Mouse (Mus musculus) small intestine, adult 2 months (tissue): Measurements from ENCODE around the gene Aox4. TPM values are rescaled to one million over a fixed set of nuclear protein-coding genes. Genes with fewer than 3 reads are reported as not detected.

Source experiments
- H3K27ac ChIP-seq: fragments of 200-500 bp; 2 replicates; pipeline ENCODE4 v1.5.1; 2012; ENCODE audit warnings: low read depth, low read length, control low read depth, inconsistent platforms; ENCODE audit not compliant: insufficient read depth
- H3K27me3 ChIP-seq: fragments of 200-500 bp; 2 replicates; pipeline ENCODE4 v1.6.1; 2012; ENCODE audit warnings: mild to moderate bottlenecking, moderate library complexity, low read length, inconsistent platforms; ENCODE audit not compliant: control insufficient read depth, insufficient read depth
- H3K36me3 ChIP-seq: fragments of 200-500 bp; 2 replicates; pipeline ENCODE4 v1.6.1; 2012; ENCODE audit warnings: mild to moderate bottlenecking, low read length, control low read depth, inconsistent platforms; ENCODE audit not compliant: control insufficient read depth, insufficient read depth
- H3K4me1 ChIP-seq: fragments of 200-500 bp; 2 replicates; pipeline ENCODE4 v1.6.1; 2012; ENCODE audit warnings: low read length, inconsistent platforms, mixed read lengths; ENCODE audit not compliant: control insufficient read depth, insufficient read depth, insufficient read length
- H3K4me3 ChIP-seq: fragments of 200-500 bp; 2 replicates; pipeline ENCODE4 v1.5.1; 2012; ENCODE audit warnings: low read depth, mild to moderate bottlenecking, control low read depth, inconsistent platforms, low read length, moderate library complexity
- CTCF ChIP-seq: fragments of 200-500 bp; IDR thresholded peaks from 2 replicates; pipeline ENCODE4 v1.5.1; 2012; ENCODE audit warnings: low read depth, mild to moderate bottlenecking, control low read depth, inconsistent platforms, low read length, moderate library complexity, mixed read lengths; ENCODE audit not compliant: insufficient replicate concordance, insufficient read length; ENCODE audit errors: extremely low read depth
- POLR2A ChIP-seq: fragments of 200-500 bp; IDR thresholded peaks from 2 replicates; pipeline ENCODE4 v1.6.1; 2012; ENCODE audit warnings: low read depth, mild to moderate bottlenecking, control low read depth, inconsistent platforms, low read length, moderate library complexity
- WGBS: fragments of 180-500 bp; shearing (Covaris S2); methylation state at CpG from one replicate; pipeline ENCODE4 v1.1.7; 2018; 5-methylcytosine and 5-hydroxymethylcytosine counted together
- polyA plus RNA-seq: library from polyadenylated mRNA; depleted of rRNA; stranded (reverse); fragments of >200 nt; gene quantifications from 2 replicates; pipeline ENCODE4 v1.2.3, GENCODE M21; 2012

Gene Aox4
- polyA plus RNA-seq, 1 experiment = 0.03 TPM

GRCm38 (mm10) chr1:58302015-58302414 is 91.8 kb downstream of the Aox4 start:
- WGBS = 84% methylated on average over 6 of the region's 6 CpGs
- Histone ChIP-seq H3K27me3 (no peaks in the 10 kb centered on the region), H3K4me1 (peaks cover 7% of the 10 kb centered on the region; the same call in 1 of the 2 replicates), H3K36me3 (no peaks in the 10 kb centered on the region), H3K4me3 (no peak overlapping the region), H3K27ac (no peak overlapping the region)
- no peak for TF ChIP-seq CTCF
- TF ChIP-seq POLR2A = no peak

- 91% methylated on average over 6 of the region's 6 CpGs for WGBS
- TF ChIP-seq CTCF (no peak), POLR2A (no peak)
- Histone ChIP-seq H3K4me1 (peaks cover 7% of the 10 kb centered on the region; the same call in 1 of the 2 replicates), H3K27ac (no peak overlapping the region), H3K36me3 (no peaks in the 10 kb centered on the region), H3K27me3 (no peaks in the 10 kb centered on the region), H3K4me3 (no peak overlapping the region)
Observed at GRCm38 (mm10) chr1:58303009-58303408, 92.8 kb downstream of the Aox4 start.

- 62% methylated on average over 4 of the region's 4 CpGs for WGBS
- peak overlapping the region; percentile 44 for H3K27ac ChIP-seq
- TF ChIP-seq POLR2A (no peak), CTCF (no peak)
Observed at GRCm38 (mm10) chr1:58303726-58304125, 93.5 kb downstream of the Aox4 start.

GRCm38 (mm10) chr1:58304296-58304695 is 94.1 kb downstream of the Aox4 start:
- Histone ChIP-seq H3K4me1 (peaks cover 7% of the 10 kb centered on the region; the same call in 1 of the 2 replicates), H3K36me3 (no peaks in the 10 kb centered on the region), H3K4me3 (peak overlapping the region; percentile 9; the same call in 1 of the 2 replicates), H3K27me3 (no peaks in the 10 kb centered on the region), H3K27ac (peak overlapping the region; percentile 44)
- 26% methylated on average over 12 of the region's 12 CpGs for WGBS
- TF ChIP-seq POLR2A = peak; percentile 57; the same call in 1 of the 2 replicates
- TF ChIP-seq CTCF = no peak

More at GRCm38 (mm10) chr1:58303726-58304125, 93.5 kb downstream of the Aox4 start:
- Histone ChIP-seq H3K4me3 (no peak overlapping the region), H3K27me3 (no peaks in the 10 kb centered on the region), H3K36me3 (no peaks in the 10 kb centered on the region), H3K4me1 (peaks cover 7% of the 10 kb centered on the region; the same call in 1 of the 2 replicates)

- TF ChIP-seq CTCF (no peak), POLR2A (no peak)
- H3K27ac ChIP-seq = no peak overlapping the region
- 63% methylated on average over 8 of the region's 8 CpGs for WGBS
- peaks cover 5% of the 10 kb centered on the region; the same call in 1 of the 2 replicates for H3K4me1 ChIP-seq
- H3K4me3 ChIP-seq = no peak overlapping the region
- H3K27me3 ChIP-seq = no peaks in the 10 kb centered on the region
- H3K36me3 ChIP-seq = no peaks in the 10 kb centered on the region
Observed at GRCm38 (mm10) chr1:58307181-58307580, 97.0 kb downstream of the Aox4 start.

- Histone ChIP-seq H3K27me3 (no peaks in the 10 kb centered on the region), H3K27ac (no peak overlapping the region), H3K4me3 (no peak overlapping the region), H3K4me1 (peaks cover 4% of the 10 kb centered on the region; the same call in 1 of the 2 replicates), H3K36me3 (no peaks in the 10 kb centered on the region)
- WGBS = 89% methylated on average over 8 of the region's 8 CpGs
- no peak for TF ChIP-seq POLR2A
Observed at GRCm38 (mm10) chr1:58308594-58308993, 98.4 kb downstream of the Aox4 start.

- WGBS = 61% methylated on average over 4 of the region's 4 CpGs
- no peak for TF ChIP-seq CTCF
- TF ChIP-seq POLR2A = no peak
- no peak overlapping the region for H3K4me3 ChIP-seq
- no peak overlapping the region for H3K27ac ChIP-seq
- no peaks in the 10 kb centered on the region for H3K36me3 ChIP-seq
- no peaks in the 10 kb centered on the region; the same call in 1 of the 2 replicates for H3K4me1 ChIP-seq
- H3K27me3 ChIP-seq = no peaks in the 10 kb centered on the region
Observed at GRCm38 (mm10) chr1:58309853-58310252, 99.7 kb downstream of the Aox4 start.

GRCm38 (mm10) chr1:58311221-58311864 is 101.1 kb downstream of the Aox4 start:
- WGBS = 71% methylated on average over 7 of the region's 7 CpGs
- H3K27me3 ChIP-seq = no peaks in the 10 kb centered on the region
- H3K4me3 ChIP-seq = no peak overlapping the region
- no peak for TF ChIP-seq CTCF
- no peak for TF ChIP-seq POLR2A
- no peak overlapping the region for H3K27ac ChIP-seq
- no peaks in the 10 kb centered on the region for H3K36me3 ChIP-seq
- H3K4me1 ChIP-seq = no peaks in the 10 kb centered on the region
